Mouse (Mus musculus) MEL (cell line): ENCODE data around the gene Ist1.

ENCODE experiments used
- CHD2 ChIP-seq: IDR thresholded peaks from 2 replicates; pipeline ENCODE4 v1.6.1; 2011; ENCODE audit warnings: low read length, improper control_type of control experiment
- CTCF ChIP-seq, 3 experiments: IDR thresholded peaks in 2 of 3; conservative IDR thresholded peaks in 1 of 3; 2 replicates each; pipeline ENCODE4 v1.5.1; 2011 to 2012; ENCODE audit warnings: low read length in 3 of 3, low read depth in 2 of 3, mild to moderate bottlenecking in 2 of 3, improper control_type of control experiment in 1 of 3, inconsistent platforms in 1 of 3, mixed read lengths in 1 of 3, moderate library complexity in 1 of 3; ENCODE audit not compliant: control insufficient read depth in 1 of 3, insufficient read depth in 1 of 3, poor library complexity in 1 of 3, severe bottlenecking in 1 of 3
- EP300 ChIP-seq, 2 experiments: IDR thresholded peaks; 2 replicates each; pipeline ENCODE4 v1.6.1; 2011; ENCODE audit warnings: improper control_type of control experiment in 2 of 2, low read length in 2 of 2, low read depth in 1 of 2, mild to moderate bottlenecking in 1 of 2
- GATA1 ChIP-seq: IDR thresholded peaks from 2 replicates; pipeline ENCODE4 v1.6.1; 2011; ENCODE audit warnings: low read depth, low read length, improper control_type of control experiment
- MAX ChIP-seq: IDR thresholded peaks from 2 replicates; pipeline ENCODE4 v1.6.1; 2011; ENCODE audit warnings: low read length, improper control_type of control experiment
- NELFE ChIP-seq: IDR thresholded peaks from 2 replicates; pipeline ENCODE4 v1.6.1; 2011; ENCODE audit warnings: low read depth, low read length, improper control_type of control experiment
- NRF1 ChIP-seq: IDR thresholded peaks from 2 replicates; pipeline ENCODE4 v1.6.1; 2014; ENCODE audit warnings: low read depth, mild to moderate bottlenecking, inconsistent platforms, low read length, improper control_type of control experiment, moderate library complexity; ENCODE audit not compliant: poor library complexity, insufficient read depth, severe bottlenecking
- POLR2A ChIP-seq, 2 experiments: IDR thresholded peaks; 2 replicates each; pipeline ENCODE4 v1.6.1; 2011 to 2012; ENCODE audit warnings: low read length in 2 of 2, mild to moderate bottlenecking in 2 of 2, control low read depth in 1 of 2, improper control_type of control experiment in 1 of 2, low read depth in 1 of 2, moderate library complexity in 1 of 2; ENCODE audit not compliant: control insufficient read depth in 1 of 2, insufficient read depth in 1 of 2, poor library complexity in 1 of 2
- RAD21 ChIP-seq: IDR thresholded peaks from 2 replicates; pipeline ENCODE4 v1.6.1; 2011; ENCODE audit warnings: mild to moderate bottlenecking, low read depth, low read length, improper control_type of control experiment
- RCOR1 ChIP-seq: IDR thresholded peaks from 2 replicates; pipeline ENCODE4 v1.6.1; 2012; ENCODE audit warnings: low read depth, mild to moderate bottlenecking, inconsistent platforms, low read length, improper control_type of control experiment
- USF2 ChIP-seq, 2 experiments: IDR thresholded peaks; 2 replicates each; pipeline ENCODE4 v1.6.1; 2011 to 2012; ENCODE audit warnings: improper control_type of control experiment in 2 of 2, low read length in 2 of 2, borderline replicate concordance in 1 of 2, inconsistent platforms in 1 of 2, low read depth in 1 of 2, mild to moderate bottlenecking in 1 of 2; ENCODE audit not compliant: insufficient read depth in 1 of 2
- ZMIZ1 ChIP-seq: IDR thresholded peaks from 2 replicates; pipeline ENCODE4 v1.6.1; 2012; ENCODE audit warnings: low read depth, mild to moderate bottlenecking, inconsistent platforms, low read length, improper control_type of control experiment, moderate library complexity

DNA sequence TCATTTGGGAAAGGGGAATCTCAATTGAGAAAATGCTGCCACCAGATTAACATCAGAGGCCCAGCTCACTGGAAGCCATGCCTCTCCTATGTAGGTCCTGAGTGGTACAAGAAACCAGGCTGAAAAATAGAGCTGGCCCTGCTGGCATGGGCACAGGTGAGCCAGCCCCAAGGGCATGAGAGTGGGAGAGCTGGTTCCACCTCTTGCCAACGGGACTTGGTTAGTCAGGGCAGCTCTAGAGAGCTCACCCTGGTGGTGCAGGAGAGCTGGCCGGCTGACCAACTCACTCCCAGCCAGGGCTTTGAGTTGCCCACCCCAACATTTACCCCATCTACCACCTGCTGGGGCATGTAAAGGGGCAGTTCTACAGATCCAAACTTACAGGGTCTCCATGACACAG is 19.5 kb downstream of the Ist1 start:
- TF ChIP-seq GATA1 (no peak), RCOR1 (no peak), MAX (no peak), CTCF (IDR thresholded peaks at IDR 0.05 in 2 of 3, conservative IDR thresholded peaks at IDR 0.05 in 1 of 3; ENCODE audit: control insufficient read depth in 1 of 3, insufficient read depth in 1 of 3, low read depth in 2 of 3, low read length in 3 of 3, poor library complexity in 1 of 3, severe bottlenecking in 1 of 3) (no peak), RAD21 (no peak), ZMIZ1 (no peak), NRF1 (no peak), CHD2 (no peak), NELFE (no peak), POLR2A (IDR thresholded peaks at IDR 0.05; ENCODE audit: control insufficient read depth in 1 of 2, insufficient read depth in 1 of 2, low read depth in 1 of 2, low read length in 2 of 2, poor library complexity in 1 of 2) (no peak), USF2 (IDR thresholded peaks at IDR 0.05; ENCODE audit: borderline replicate concordance in 1 of 2, insufficient read depth in 1 of 2, low read depth in 1 of 2, low read length in 2 of 2) (no peak), EP300 (IDR thresholded peaks at IDR 0.05; ENCODE audit: low read depth in 1 of 2, low read length in 2 of 2) (no peak)
